Mouse (Mus musculus): ENCODE results near the gene Lad1.
A peak's percentile ranks its signal among the peaks of the same experiment; 100 is the strongest.

Gene Lad1

DNA sequence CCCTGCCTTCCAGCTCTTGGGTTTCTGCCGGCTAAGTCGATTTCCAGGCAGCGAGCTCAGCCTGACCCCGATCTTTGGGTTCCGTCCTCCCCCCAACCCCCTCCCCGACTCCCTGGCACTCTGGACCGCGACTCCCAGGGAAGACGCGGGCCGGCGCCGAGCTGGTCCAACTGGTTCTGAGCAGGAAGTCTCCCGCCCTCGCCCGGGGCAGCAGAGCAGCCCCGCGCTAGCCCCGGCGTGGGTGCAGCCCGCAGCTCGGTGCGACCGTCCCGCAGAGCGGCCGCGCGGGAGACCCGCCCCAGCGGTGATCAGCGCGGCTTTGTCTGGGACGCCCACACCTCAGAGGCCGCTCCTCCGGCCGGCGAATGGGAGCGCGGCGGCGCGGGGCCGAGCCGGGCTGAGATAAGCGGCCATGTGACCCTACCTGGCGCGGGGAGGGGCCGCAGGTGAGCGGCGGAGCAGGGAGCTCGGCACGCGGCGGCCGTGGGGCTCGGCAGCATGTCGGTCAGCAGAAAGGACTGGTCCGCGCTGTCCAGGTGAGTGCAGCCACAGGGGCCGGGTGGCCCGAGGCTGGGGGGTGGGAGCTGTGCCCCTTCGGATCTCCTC lies at the start of gene Lad1:
TSS of gene Lad1 (plus strand) at position 118 of the 606 bp plus-strand sequence.
- DNase-seq (ENCODE audit: low spot score in 2 of 2) = no peak

- no peak for DNase-seq (ENCODE audit: low spot score in 2 of 2)
Observed at GRCm38 (mm10) chr1:135770237-135770636, 48.2 kb upstream of the Lad1 start.

- DNase-seq (ENCODE audit: low spot score in 2 of 2) = no peak
Observed at GRCm38 (mm10) chr1:135770896-135771572, 47.4 kb upstream of the Lad1 start.

DNA sequence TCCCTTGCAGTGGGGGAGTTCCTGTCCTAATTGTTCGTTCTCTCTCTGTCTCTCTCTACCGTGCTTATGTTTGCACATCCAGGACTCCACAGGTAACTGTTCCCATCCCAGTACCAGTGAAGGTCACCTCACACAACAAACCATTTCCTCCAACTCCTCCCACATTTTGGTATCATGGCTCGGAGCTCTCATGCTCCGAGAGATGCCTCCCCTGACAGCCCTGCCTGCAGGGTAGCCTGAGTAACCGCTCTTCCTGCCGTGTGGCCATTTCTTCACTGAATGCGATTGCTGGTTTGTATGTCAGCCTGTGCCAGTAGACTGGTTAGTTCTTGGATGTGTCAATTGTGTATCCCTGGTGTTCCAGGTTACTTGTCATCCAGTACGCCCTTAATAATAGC lies 46.8 kb upstream of the Lad1 start:
- DNase-seq (ENCODE audit: low spot score in 2 of 2) = no peak

GRCm38 (mm10) chr1:135776596-135776995 lies 41.8 kb upstream of the Lad1 start:
- no peak for DNase-seq (ENCODE audit: low spot score in 2 of 2)

DNA sequence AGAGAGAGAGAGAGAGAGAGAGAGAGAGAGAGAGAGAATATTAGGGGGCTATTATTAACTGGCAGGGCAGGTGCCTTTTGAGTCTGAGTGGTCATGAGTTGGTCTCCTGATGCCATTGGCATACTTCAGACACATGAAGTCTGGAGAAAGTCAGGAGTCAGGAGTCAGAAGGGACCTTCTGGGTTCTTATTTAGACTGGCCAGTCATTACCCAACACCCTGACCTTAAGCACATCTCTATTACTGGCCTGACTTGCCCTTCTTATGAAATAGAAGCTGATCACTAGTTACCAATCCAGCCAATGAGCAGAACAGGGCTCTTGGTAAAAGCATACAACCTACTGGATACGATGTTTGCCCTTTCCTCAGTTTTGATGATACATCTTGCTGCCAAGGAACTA lies 41.4 kb upstream of the Lad1 start:
- DNase-seq (ENCODE audit: low spot score in 2 of 2) = no peak

DNA sequence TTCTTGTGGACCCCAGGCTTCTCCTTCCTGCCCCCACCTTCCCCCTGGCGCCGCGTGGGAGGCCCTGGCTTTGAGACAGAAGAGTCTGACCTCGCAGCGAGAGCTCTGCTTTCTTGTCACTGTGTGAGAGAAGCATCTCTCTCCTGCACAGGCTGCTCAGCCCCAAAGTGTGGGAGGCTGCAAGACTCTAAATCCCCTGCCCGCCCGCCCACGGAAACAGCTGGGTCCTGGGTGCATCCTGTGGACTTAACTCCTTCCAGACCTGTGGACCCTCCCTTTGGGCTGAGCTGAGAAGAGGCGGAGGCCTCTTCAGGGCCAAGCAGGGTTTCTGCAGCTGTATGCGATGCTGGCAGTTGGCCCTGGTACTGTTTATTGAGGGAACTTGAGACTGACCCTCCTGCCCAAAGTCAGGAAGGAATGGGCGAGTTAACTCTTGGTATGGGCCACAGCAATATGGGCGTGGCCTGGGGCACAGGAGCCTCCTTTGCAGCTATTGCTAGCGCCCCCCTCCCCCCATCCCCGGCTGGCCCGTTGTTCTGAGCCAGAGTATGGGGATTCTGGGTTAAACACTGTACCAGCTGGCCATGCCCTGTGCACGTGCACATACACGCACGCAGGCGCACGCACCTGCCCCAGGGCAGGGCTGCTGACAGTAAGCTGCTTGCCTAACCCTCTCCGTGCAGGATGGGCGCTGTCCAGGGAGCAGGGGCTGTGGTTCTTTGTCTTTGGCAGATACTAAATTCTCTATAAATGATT lies 39.4 kb upstream of the Lad1 start, which contains the start of gene Tnni1:
TSS of gene Tnni1 (plus strand) at position 655 of the 756 bp plus-strand sequence.
- no peak for DNase-seq (ENCODE audit: low spot score in 2 of 2)

DNA sequence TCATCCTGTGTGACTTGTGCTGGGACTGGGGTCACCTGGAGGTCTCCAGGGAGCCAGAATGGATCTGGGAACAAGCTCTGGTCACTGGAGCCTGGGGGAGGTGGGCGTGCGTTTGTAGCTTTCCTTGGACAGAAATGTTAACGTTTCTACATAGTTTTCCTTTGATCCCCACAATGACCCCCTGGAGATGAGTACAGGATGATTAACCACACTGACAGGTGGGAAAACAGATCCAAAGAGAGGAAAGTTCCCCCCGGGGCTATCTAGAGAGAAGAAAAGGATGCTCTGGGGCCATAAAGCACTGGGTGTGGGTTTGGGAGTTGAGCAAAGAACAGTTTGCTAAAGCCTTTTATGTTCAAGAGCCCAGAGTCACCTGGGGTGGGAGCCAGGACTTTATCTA lies 37.7 kb upstream of the Lad1 start:
- no peak for DNase-seq (ENCODE audit: low spot score in 2 of 2)

DNA sequence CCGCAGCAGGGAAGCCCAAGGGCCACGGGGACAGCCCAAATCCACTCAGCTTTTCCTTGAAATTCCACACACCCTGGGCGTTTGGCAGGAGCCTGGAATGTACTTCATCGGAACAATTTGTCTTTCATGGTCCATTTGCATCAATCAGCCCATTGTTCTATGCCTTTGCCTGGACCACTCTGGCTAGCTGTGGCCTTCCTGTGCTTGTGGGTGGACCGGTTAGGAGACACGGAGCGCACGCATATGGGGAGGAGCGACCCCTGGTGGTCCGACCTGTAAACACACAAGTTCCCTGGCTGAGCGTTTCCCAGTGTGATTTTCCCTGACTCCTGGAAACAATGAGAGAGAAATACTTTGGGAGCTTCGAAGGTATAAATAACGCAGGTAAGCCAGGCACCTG lies 37.2 kb upstream of the Lad1 start:
- peak; percentile 53 to 80 for DNase-seq (ENCODE audit: low spot score in 2 of 2)

DNA sequence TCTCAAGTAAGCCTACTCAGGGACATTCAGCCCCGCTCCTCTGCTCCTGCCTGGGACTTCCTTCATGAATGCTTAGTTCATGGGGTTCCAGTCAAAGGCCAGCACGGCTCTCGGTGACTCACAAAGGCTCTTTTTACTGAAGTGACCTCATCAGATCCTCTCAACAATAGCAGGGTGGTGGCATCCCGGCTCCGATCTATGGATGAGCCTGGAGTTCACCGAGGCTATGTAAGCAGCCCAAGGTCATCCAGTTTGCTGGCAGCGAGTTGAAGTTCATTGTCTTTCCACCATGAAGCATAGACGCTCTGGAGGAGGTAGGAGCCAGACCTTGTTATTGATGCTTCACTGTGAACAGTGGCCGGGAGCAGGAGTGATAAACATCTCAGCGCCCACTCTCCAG lies 35.6 kb upstream of the Lad1 start:
- no peak for DNase-seq (ENCODE audit: low spot score in 2 of 2)

- DNase-seq (ENCODE audit: low spot score in 2 of 2) = peak; percentile 59 to 78
Observed at GRCm38 (mm10) chr1:135787799-135788198, 30.6 kb upstream of the Lad1 start.

GRCm38 (mm10) chr1:135788708-135789107 lies 29.7 kb upstream of the Lad1 start:
- DNase-seq (ENCODE audit: low spot score in 2 of 2) = no peak

DNA sequence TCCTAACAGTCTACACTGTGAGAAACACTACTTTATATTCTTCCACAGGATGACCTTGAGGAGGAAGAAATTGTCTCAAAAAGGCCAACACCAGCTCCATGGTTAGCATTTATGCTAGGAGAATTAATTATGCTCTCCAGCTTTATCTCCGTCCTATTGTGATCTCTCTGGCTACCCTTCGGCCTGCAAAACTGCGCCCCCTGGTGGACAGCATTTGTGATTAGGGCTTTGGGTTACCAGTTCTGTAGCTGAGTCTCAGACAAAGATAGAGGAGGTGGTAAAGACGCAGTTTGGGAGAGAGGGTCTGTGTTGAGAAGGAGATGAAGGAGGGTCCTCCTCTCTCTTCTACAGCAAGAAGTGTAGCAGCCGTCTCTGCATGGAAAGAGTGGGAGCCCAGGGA lies 28.6 kb upstream of the Lad1 start:
- DNase-seq (ENCODE audit: low spot score in 2 of 2) = peak; percentile 51 to 76

- no peak for DNase-seq (ENCODE audit: low spot score in 2 of 2)
Observed at GRCm38 (mm10) chr1:135792143-135792939, 26.1 kb upstream of the Lad1 start.

GRCm38 (mm10) chr1:135793370-135794215 lies 24.8 kb upstream of the Lad1 start:
- DNase-seq (ENCODE audit: low spot score in 2 of 2) = no peak

DNA sequence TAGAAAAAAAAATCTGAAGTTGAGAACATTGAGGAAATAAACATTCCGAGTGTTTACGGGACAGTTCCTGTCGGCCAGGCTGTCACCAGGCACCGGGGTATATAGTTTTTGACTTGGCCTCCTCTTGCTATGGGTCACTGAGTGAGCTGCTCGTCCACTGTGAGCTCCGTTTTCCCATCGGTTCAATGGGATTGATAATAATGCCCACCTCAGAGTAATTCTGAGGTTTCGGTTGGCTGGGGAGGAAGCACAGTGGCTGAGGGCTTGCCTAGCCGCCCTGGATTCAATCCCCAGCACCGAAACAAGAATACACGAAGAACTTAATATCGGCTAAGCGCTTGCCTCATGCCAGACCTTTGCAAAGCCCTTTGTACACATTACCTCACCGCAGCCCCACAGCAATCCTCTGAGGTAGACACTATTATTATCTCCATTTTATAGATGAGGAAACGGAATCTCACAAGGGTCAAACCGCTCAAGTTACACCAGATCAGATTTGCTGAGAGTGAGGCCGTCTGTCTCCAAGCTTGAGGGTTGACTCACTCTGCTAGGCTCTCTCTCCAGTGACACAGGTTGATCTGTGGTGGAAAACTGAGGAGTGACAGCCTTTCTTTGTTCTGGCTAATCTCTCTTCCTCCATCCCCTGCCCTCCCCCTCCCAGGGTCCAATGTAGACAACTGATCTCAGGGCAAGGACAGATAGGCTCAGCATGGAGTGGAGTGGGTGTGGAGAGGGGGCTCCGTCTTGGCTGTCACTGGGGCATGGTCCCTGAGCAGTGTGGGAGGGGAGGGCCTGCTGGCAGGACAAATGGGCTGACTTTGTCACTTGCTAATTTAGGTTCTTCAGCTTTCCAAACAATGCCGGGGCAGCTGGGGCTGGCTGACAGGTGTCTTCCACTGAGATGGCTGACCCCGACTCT lies 23.9 kb upstream of the Lad1 start:
- DNase-seq (ENCODE audit: low spot score in 2 of 2) = no peak

DNA sequence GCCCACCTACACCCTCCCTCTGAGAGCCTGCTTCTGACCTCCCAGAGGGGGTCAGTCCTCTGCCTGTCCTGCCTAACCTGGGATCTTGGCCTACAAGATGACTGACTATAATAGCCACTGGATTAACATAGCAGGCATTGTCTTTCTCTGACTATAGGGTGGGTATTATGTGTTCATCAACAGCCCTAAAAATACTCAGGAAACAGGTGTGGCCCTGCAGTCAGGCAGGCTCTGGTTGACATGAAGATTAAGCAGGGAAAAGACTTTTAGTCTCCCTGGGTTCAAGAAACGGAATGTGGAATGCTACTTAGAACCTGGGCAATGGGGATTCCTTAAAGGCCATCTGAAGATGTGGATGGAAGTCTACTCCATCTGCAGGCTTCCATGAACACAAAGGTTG lies 19.9 kb upstream of the Lad1 start:
- DNase-seq (ENCODE audit: low spot score in 2 of 2) = no peak

- no peak for DNase-seq (ENCODE audit: low spot score in 2 of 2)
Observed at GRCm38 (mm10) chr1:135799109-135799627, 19.2 kb upstream of the Lad1 start.

DNA sequence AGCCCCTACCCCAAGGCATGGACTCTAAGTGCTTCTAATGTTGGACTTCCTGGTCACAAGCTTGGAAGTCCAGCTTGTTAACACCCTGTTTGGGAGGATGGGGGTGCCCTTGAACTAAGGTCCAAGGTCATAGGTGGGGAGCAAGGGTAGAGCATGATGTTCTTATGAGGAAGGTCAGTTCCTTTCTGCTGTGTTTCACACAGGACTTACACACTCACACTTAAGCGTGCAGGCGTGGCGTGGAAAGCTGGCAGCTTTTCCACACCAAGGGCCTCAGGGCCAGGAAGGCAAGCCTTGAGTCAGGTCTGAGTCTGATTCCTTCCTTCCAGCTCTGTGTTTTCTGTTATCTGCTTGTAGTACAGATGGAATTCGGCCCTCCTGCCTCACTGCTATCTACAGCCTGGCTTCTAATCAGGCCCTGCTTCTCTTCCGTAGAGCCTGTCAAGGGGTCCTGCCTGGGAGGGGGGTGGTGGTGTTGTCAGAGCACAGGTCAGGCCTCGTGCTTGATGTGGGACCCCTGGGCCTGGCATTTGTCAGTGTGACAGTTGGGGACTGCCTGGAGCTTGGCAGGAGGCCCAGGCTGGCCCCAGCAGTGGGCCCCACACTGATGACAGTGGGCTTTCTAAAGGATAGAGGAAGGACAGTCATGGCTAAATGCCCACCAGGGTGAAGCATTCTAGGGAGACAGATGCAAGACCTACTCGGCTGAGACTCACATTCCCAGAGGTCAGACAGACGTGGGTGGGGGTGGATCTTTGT lies 18.0 kb upstream of the Lad1 start:
- DNase-seq (ENCODE audit: low spot score in 2 of 2) = no peak

All from cerebellum, postnatal 4 days (tissue).